Mouse (Mus musculus) CD4-positive helper T cell, adult 2 months (primary cell): Measurements from ENCODE around the gene Igf2bp3.

ENCODE experiments used
- DNase-seq: peaks from one replicate; pipeline ENCODE4 v3.0.0-alpha.2; 2012; ENCODE audit warnings: low read depth, missing footprints, low spot score

The Igf2bp3 gene

GRCm38 (mm10) chr6:49219001-49219560, 4.3 kb upstream of the Igf2bp3 start:
- no peak for DNase-seq

GRCm38 (mm10) chr6:49218275-49218802, 3.6 kb upstream of the Igf2bp3 start:
- DNase-seq = peak; percentile 70

GRCm38 (mm10) chr6:49217581-49218274, 3.0 kb upstream of the Igf2bp3 start:
- peak; percentile 87 for DNase-seq

GRCm38 (mm10) chr6:49216811-49217542, 2.2 kb upstream of the Igf2bp3 start:
- DNase-seq = no peak

GRCm38 (mm10) chr6:49215748-49216585, 1.2 kb upstream of the Igf2bp3 start:
- no peak for DNase-seq

- peak; percentile 64 for DNase-seq
Observed at GRCm38 (mm10) chr6:49214086-49214927, 450 bp downstream of the Igf2bp3 start.

GRCm38 (mm10) chr6:49213581-49214085, 1.1 kb downstream of the Igf2bp3 start:
- peak; percentile 36 for DNase-seq

GRCm38 (mm10) chr6:49212931-49213580, 1.7 kb downstream of the Igf2bp3 start:
- DNase-seq = no peak

- DNase-seq = no peak
Observed at GRCm38 (mm10) chr6:49212141-49212540, 2.6 kb downstream of the Igf2bp3 start.

- no peak for DNase-seq
Observed at GRCm38 (mm10) chr6:49211596-49211995, 3.2 kb downstream of the Igf2bp3 start.

GRCm38 (mm10) chr6:49209881-49210854, 4.6 kb downstream of the Igf2bp3 start:
- no peak for DNase-seq

- peak; percentile 48 for DNase-seq
Observed at GRCm38 (mm10) chr6:49208935-49209334, 5.8 kb downstream of the Igf2bp3 start.

GRCm38 (mm10) chr6:49208297-49208930, 6.3 kb downstream of the Igf2bp3 start:
- peak; percentile 74 for DNase-seq

- no peak for DNase-seq
Observed at GRCm38 (mm10) chr6:49206416-49206815, 8.3 kb downstream of the Igf2bp3 start.

- DNase-seq = no peak
Observed at GRCm38 (mm10) chr6:49195188-49195587, 19.6 kb downstream of the Igf2bp3 start.

GRCm38 (mm10) chr6:49194536-49194935, 20.2 kb downstream of the Igf2bp3 start:
- DNase-seq = no peak

- DNase-seq = peak; percentile 52
Observed at GRCm38 (mm10) chr6:49189363-49189762, 25.4 kb downstream of the Igf2bp3 start.

GRCm38 (mm10) chr6:49187299-49187698, 27.5 kb downstream of the Igf2bp3 start:
- DNase-seq = peak; percentile 11
